Mouse (Mus musculus): ENCODE measurements around the gene Hba-a2. TPM values are rescaled to one million over a fixed set of nuclear protein-coding genes. Genes with fewer than 3 reads are reported as not detected.
A peak's percentile ranks its signal among the peaks of the same experiment; 100 is the strongest.
"Not testable (repeated sequence)": the region's sequence is repeated elsewhere in the genome, so short reads cannot be mapped to it uniquely, and the experiment has no call there.

Gene Hba-a2
- total and polyA plus RNA-seq, 2 experiments from 2014 or later: 6,390 to 8,165 TPM

DNA sequence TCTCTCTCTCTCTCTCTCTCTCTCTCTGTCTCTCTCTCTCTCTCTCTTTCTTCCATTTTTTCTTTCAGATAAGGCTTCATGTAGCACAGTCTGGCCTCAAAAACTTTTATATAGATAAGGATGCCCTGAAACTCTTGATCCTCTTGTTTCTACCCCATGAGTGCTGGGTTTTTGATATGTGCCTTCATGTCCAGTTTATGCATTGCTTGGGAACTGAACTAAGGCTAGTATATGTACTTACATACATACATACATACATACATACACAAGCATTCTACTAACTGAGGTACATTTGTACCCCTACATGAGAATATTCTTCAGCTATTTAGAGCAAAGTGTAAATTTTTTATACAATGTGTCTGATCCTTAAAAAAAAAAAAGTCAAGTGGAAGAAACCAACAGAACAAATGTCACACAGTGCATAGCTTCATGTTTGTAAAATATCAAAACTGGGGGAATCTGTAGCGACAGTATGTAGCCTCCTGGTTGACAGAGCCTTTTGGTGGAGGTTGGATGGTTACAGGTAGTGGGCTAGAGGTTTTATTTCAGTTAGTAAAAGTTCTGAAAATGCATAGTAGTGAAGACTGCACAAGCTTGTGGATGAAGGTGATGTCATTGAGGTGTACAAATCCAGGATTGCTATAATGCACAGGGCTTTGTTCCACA is 1.7 kb downstream of the Hba-a2 start:
- H3K27me3 ChIP-seq (ENCODE audit: control insufficient read depth, insufficient read depth, low read length): peaks cover 11% of the 10 kb centered on the region; the same call in 1 of the 2 replicates
- H3K4me1 ChIP-seq (ENCODE audit: control insufficient read depth, insufficient read depth): no peaks in the 10 kb centered on the region
- no peak overlapping the region for H3K4me2 ChIP-seq (ENCODE audit: low read depth, low read length)
- DNase-seq (ENCODE audit: low spot score) (no peak), ATAC-seq (ENCODE audit: insufficient read depth, low read depth) (no peak)
- no peaks in the 10 kb centered on the region for H3K9me3 ChIP-seq (replicated peaks; ENCODE audit: control insufficient read depth, low read length)
- no peak overlapping the region for H3K4me3 ChIP-seq (ENCODE audit: low read depth, low read length)
- H3K36me3 ChIP-seq (replicated peaks; ENCODE audit: control insufficient read depth, insufficient read depth, low read length): no peaks in the 10 kb centered on the region
- H3K27ac ChIP-seq (ENCODE audit: low read depth): no peak overlapping the region
- H3K9ac ChIP-seq (replicated peaks; ENCODE audit: low read depth, low read length): no peak overlapping the region
- TF ChIP-seq EP300 (IDR thresholded peaks at IDR 0.05; ENCODE audit: low read depth) (no peak), CTCF (IDR thresholded peaks at IDR 0.05; ENCODE audit: low read depth) (no peak)
- 75% methylated on average over 1 of the region's 1 CpGs for WGBS

DNA sequence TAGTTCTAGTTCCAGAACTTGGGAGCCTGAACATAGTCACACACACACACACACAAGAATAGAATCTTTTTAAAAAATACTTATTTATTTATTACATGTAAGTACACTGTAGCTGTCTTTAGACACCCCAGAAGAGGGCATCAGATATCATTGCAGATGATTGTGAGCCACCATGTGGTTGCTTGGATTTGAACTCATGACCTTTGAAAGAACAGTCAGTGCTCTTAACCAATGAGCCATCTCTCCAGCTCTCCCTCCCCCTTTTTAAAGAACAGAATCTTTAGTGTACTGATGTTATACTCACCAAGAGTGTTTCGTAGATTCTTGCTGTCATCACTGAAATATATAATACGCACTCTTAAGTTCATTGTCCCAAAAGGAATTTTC is 2.2 kb downstream of the Hba-a2 start:
- no peak overlapping the region for H3K27ac ChIP-seq (ENCODE audit: low read depth)
- H3K4me3 ChIP-seq (ENCODE audit: low read depth, low read length): no peak overlapping the region
- no peak overlapping the region for H3K4me2 ChIP-seq (ENCODE audit: low read depth, low read length)
- ATAC-seq (ENCODE audit: insufficient read depth, low read depth) (no peak), DNase-seq (ENCODE audit: low spot score) (no peak)
- no peak overlapping the region for H3K9ac ChIP-seq (replicated peaks; ENCODE audit: low read depth, low read length)
- TF ChIP-seq EP300 (IDR thresholded peaks at IDR 0.05; ENCODE audit: low read depth) (no peak), CTCF (IDR thresholded peaks at IDR 0.05; ENCODE audit: low read depth) (no peak)
- 89% methylated on average over 2 of the region's 2 CpGs for WGBS
- H3K4me1 ChIP-seq (ENCODE audit: control insufficient read depth, insufficient read depth): no peaks in the 10 kb centered on the region
- H3K27me3 ChIP-seq (ENCODE audit: control insufficient read depth, insufficient read depth, low read length): peaks cover 11% of the 10 kb centered on the region; the same call in 1 of the 2 replicates
- no peaks in the 10 kb centered on the region for H3K9me3 ChIP-seq (replicated peaks; ENCODE audit: control insufficient read depth, low read length)
- H3K36me3 ChIP-seq (replicated peaks; ENCODE audit: control insufficient read depth, insufficient read depth, low read length): no peaks in the 10 kb centered on the region

DNA sequence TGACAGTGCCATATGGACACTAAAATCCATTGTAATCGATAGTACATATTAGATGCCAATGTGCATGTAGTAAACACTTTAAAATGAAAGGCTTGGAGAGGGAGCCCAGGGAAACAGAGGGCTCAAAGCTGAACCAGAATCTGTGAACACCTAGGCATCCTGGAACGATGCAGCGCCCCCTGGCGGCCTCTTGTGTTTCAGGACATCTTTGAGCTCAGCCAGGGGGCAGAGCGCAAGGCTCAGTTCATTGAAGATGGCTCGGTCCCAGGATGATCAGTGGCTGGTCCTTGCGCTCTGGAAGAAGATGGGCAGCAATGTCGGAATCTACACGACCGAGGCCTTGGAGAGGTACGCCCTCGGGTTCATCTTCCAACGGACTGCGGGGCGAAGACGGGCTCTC is 3.6 kb downstream of the Hba-a2 start, which contains the start of gene Hbq1a:
Gene Hbq1a (plus strand): TSS at position 205 of the 400 bp plus-strand sequence.
- H3K4me3 ChIP-seq (ENCODE audit: low read depth, low read length); H3K27ac ChIP-seq (ENCODE audit: low read depth); DNase-seq (ENCODE audit: low spot score); H3K9ac ChIP-seq (replicated peaks; ENCODE audit: low read depth, low read length); H3K9me3 ChIP-seq (replicated peaks; ENCODE audit: control insufficient read depth, low read length); H3K4me1 ChIP-seq (ENCODE audit: control insufficient read depth, insufficient read depth); H3K27me3 ChIP-seq (ENCODE audit: control insufficient read depth, insufficient read depth, low read length); H3K36me3 ChIP-seq (replicated peaks; ENCODE audit: control insufficient read depth, insufficient read depth, low read length): not testable (repeated sequence)
- peak; percentile 70 for TF ChIP-seq CTCF (IDR thresholded peaks at IDR 0.05; ENCODE audit: low read depth)
- 6% methylated on average over 16 of the region's 16 CpGs for WGBS
- peak within 1 kb of the TSS; percentile 23; the same call in 1 of the 2 replicates for H3K4me2 ChIP-seq (ENCODE audit: low read depth, low read length)
- ATAC-seq (ENCODE audit: insufficient read depth, low read depth): peak; percentile 24; the same call in 1 of the 2 replicates

DNA sequence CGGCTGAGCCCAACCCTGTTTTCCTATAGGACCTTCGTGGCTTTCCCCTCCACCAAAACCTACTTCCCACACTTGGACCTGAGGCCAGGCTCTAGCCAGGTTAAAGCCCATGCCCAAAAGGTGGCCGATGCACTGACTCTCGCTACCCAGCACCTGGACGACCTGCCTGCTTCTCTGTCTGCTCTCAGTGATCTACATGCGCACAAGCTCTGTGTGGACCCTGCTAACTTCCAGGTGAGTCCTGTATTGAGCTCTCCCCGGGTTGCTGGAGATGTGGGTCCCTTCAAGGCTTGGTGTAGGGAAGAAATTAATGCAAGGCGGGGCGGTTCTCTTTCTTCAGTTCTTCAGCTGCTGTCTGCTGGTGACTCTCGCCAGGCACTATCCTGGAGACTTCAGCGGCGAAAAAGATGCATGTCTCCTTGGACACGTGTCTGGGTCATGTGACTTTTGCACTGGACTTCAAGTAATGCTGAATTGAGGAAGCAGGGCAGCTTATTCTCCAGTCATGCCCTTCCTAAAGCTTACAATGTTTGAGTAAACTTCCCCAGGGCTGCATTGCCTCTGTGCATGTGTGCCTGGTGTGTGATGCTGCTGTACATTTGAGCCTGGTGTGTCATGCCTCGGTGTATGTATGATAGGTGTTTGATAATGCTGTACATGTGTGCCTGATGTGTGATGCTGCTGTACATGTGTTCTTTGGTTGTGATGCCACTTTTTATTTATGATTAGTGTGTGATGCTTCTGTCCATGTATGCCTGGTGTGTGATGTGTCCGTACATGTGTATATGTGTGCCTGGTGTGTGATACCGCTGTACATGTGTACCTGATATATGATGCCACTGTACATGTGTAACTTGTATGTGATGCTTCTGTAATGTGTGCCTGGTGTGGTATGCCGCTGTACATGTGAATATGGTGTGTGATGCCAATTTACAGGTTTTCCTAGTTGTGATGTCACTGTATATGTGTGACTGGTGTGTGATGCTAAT is 4.3 kb downstream of the Hba-a2 start:
- ATAC-seq (ENCODE audit: insufficient read depth, low read depth): no peak
- Histone ChIP-seq H3K4me3 (ENCODE audit: low read depth, low read length) (no peak overlapping the region), H3K27me3 (ENCODE audit: control insufficient read depth, insufficient read depth, low read length) (no peaks in the 10 kb centered on the region), H3K9me3 (replicated peaks; ENCODE audit: control insufficient read depth, low read length) (no peaks in the 10 kb centered on the region), H3K27ac (ENCODE audit: low read depth) (no peak overlapping the region), H3K36me3 (replicated peaks; ENCODE audit: control insufficient read depth, insufficient read depth, low read length) (no peaks in the 10 kb centered on the region), H3K4me2 (ENCODE audit: low read depth, low read length) (peak overlapping the region; percentile 23; the same call in 1 of the 2 replicates), H3K9ac (replicated peaks; ENCODE audit: low read depth, low read length) (no peak overlapping the region), H3K4me1 (ENCODE audit: control insufficient read depth, insufficient read depth) (no peaks in the 10 kb centered on the region)
- DNase-seq (ENCODE audit: low spot score): no peak
- TF ChIP-seq EP300 (IDR thresholded peaks at IDR 0.05; ENCODE audit: low read depth) (no peak), CTCF (IDR thresholded peaks at IDR 0.05; ENCODE audit: low read depth) (no peak)
- 52% methylated on average over 14 of the region's 17 CpGs for WGBS

DNA sequence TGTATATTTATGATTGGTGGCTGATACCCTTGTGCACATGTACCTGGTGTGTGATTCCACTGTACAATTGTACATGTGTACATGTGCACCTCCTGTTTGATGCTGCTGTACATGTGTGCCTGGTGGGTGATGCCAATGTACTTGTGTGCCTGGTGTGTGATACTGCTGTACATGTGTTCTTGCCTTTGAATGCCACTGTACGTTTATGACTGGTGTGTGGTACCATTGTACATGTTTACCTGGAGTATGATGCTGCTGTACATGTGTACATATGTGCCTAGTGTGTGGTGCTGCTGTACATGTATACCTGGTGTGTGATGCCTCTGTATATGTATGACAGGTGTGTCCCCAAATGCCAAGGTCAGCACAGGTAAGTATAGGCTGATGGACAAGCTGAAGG is 5.2 kb downstream of the Hba-a2 start:
- TF ChIP-seq EP300 (IDR thresholded peaks at IDR 0.05; ENCODE audit: low read depth) (no peak), CTCF (IDR thresholded peaks at IDR 0.05; ENCODE audit: low read depth) (no peak)
- Histone ChIP-seq H3K4me2 (ENCODE audit: low read depth, low read length) (no peak overlapping the region), H3K27me3 (ENCODE audit: control insufficient read depth, insufficient read depth, low read length) (no peaks in the 10 kb centered on the region), H3K4me3 (ENCODE audit: low read depth, low read length) (no peak overlapping the region), H3K4me1 (ENCODE audit: control insufficient read depth, insufficient read depth) (no peaks in the 10 kb centered on the region), H3K9ac (replicated peaks; ENCODE audit: low read depth, low read length) (no peak overlapping the region), H3K36me3 (replicated peaks; ENCODE audit: control insufficient read depth, insufficient read depth, low read length) (no peaks in the 10 kb centered on the region), H3K9me3 (replicated peaks; ENCODE audit: control insufficient read depth, low read length) (no peaks in the 10 kb centered on the region), H3K27ac (ENCODE audit: low read depth) (no peak overlapping the region)
- no peak for DNase-seq (ENCODE audit: low spot score)
- WGBS: 44% methylated on average over 1 of the region's 1 CpGs
- no peak for ATAC-seq (ENCODE audit: insufficient read depth, low read depth)

Data from heart, postnatal 0 days (tissue).